Mouse (Mus musculus) spleen, adult 2 months (tissue): ENCODE data around the gene Adamts18.

Experiments
- CTCF ChIP-seq: fragments of 200-500 bp; IDR thresholded peaks from 2 replicates; pipeline ENCODE4 v1.5.1; 2011; ENCODE audit warnings: mild to moderate bottlenecking, inconsistent platforms; ENCODE audit not compliant: insufficient read depth, insufficient read length, insufficient replicate concordance; ENCODE audit errors: extremely low read depth
- POLR2A ChIP-seq: fragments of 200-500 bp; IDR thresholded peaks from 2 replicates; pipeline ENCODE4 v1.6.1; 2011; ENCODE audit warnings: low read depth, low read length, inconsistent platforms

GRCm38 (mm10) chr8:113885101-113885500 is 36.6 kb upstream of the Adamts18 start:
- TF ChIP-seq CTCF (no peak), POLR2A (no peak)
